Mouse (Mus musculus): ENCODE data around the gene Cpne1.

DNA sequence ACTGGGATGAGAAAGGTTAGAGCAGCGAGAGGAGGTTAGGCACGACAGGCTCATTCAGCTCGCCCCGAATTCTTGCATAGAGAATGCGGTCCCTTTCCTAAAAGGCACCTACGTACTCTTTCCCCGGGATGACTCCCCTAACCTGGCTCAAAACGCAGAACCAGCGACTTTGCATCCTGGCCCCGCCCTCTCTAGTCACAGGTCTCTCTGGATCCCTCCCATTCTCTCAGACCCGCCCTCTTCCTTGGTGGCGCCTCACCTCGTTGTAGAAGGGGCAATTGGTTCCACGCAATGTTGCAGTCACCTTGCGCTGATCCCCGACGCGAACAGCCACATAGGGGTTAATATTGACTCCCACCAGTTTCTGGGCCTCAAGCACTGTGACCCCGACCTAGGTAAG is 63.8 kb downstream of the Cpne1 start:
- no peak for TF ChIP-seq CTCF (IDR thresholded peaks at IDR 0.05; ENCODE audit: borderline replicate concordance, control insufficient read depth, extremely low read depth, insufficient read depth, low read length, poor library complexity)
- no peak for TF ChIP-seq POLR2A (IDR thresholded peaks at IDR 0.05; ENCODE audit: control insufficient read depth, extremely low read depth, insufficient read depth, low read length, poor library complexity)
